In genomic region chr12:55470442-55470841, GRCm38 (mm10) we compare ENCODE assay signal across 30 mouse cellular contexts. TPM values are rescaled to one million over a fixed set of nuclear protein-coding genes. Genes with fewer than 3 reads are reported as not detected.
A peak's percentile ranks its signal among the peaks of the same experiment; 100 is the strongest.
DNase-seq lines count a peak whose midpoint lies in the region; ATAC-seq and TF ChIP-seq lines count a peak whose summit lies in the region.
"Had no signal": no experiment of that assay in that cellular context is flagged by ENCODE, and none has a peak within 500 bp of the region (broad histone marks: within the 10 kb centered on the region; RNA-seq: fewer than 3 reads in every experiment).

No protein-coding gene starts in this region.

- no peak overlapping the region for H3K4me3 ChIP-seq in lung, embryonic 14.5 days (ENCODE audit: low read depth, low read length)
- H3K4me3 ChIP-seq in small intestine, adult 2 months (ENCODE audit: low read depth, low read length) = no peak overlapping the region
- H3K4me3 ChIP-seq: embryonic facial prominence, embryonic 15.5 days; heart, embryonic 12.5 days; hindbrain, embryonic 13.5 days; limb, embryonic 12.5 days; megakaryocyte, embryonic 14.5 days; myocyte; neural tube, embryonic 13.5 days had no signal

- H3K36me3 ChIP-seq in lung, embryonic 14.5 days (ENCODE audit: insufficient read depth) = no peaks in the 10 kb centered on the region
- H3K36me3 ChIP-seq in small intestine, adult 2 months (ENCODE audit: control insufficient read depth, insufficient read depth, low read length) = no peaks in the 10 kb centered on the region
- H3K36me3 ChIP-seq: embryonic facial prominence, embryonic 15.5 days; heart, embryonic 12.5 days; hindbrain, embryonic 13.5 days; limb, embryonic 12.5 days; neural tube, embryonic 13.5 days had no signal

- TF ChIP-seq CTCF in lung, embryonic 14.5 days (IDR thresholded peaks at IDR 0.05; ENCODE audit: low read depth) = no peak
- no peak for TF ChIP-seq CTCF in small intestine, adult 2 months (IDR thresholded peaks at IDR 0.05; ENCODE audit: extremely low read depth, insufficient read length, insufficient replicate concordance, low read depth, low read length)

- no peak for TF ChIP-seq POLR2A in small intestine, adult 2 months (IDR thresholded peaks at IDR 0.05; ENCODE audit: low read depth, low read length)

- peaks cover 25% of the 10 kb centered on the region for H3K4me1 ChIP-seq in lung, embryonic 14.5 days (ENCODE audit: insufficient read depth)
- H3K4me1 ChIP-seq in small intestine, adult 2 months (ENCODE audit: control insufficient read depth, insufficient read depth, insufficient read length, low read length) = peaks cover 48% of the 10 kb centered on the region

- H3K4me2 ChIP-seq in lung, embryonic 14.5 days = no peak overlapping the region
- H3K4me2 ChIP-seq: embryonic facial prominence, embryonic 15.5 days; heart, embryonic 12.5 days; hindbrain, embryonic 13.5 days; limb, embryonic 12.5 days; liver, embryonic 11.5 days; neural tube, embryonic 13.5 days had no signal

- no peaks in the 10 kb centered on the region for H3K27me3 ChIP-seq in lung, embryonic 14.5 days (ENCODE audit: insufficient read depth, low read length)
- no peaks in the 10 kb centered on the region for H3K27me3 ChIP-seq in small intestine, adult 2 months (ENCODE audit: control insufficient read depth, insufficient read depth, low read length)
- H3K27me3 ChIP-seq: embryonic facial prominence, embryonic 15.5 days; heart, embryonic 12.5 days; hindbrain, embryonic 13.5 days; neural tube, embryonic 13.5 days had no signal

- no peaks in the 10 kb centered on the region for H3K9me3 ChIP-seq in lung, embryonic 14.5 days (ENCODE audit: low read depth, low read length)
- H3K9me3 ChIP-seq: embryonic facial prominence, embryonic 15.5 days; heart, embryonic 12.5 days; hindbrain, embryonic 13.5 days; limb, embryonic 12.5 days; megakaryocyte, embryonic 14.5 days; neural tube, embryonic 13.5 days had no signal

- H3K9ac ChIP-seq in lung, embryonic 14.5 days = no peak overlapping the region
- H3K9ac ChIP-seq: embryonic facial prominence, embryonic 15.5 days; heart, embryonic 12.5 days; hindbrain, embryonic 13.5 days; limb, embryonic 12.5 days; liver, postnatal 0 days; neural tube, embryonic 13.5 days had no signal

- ATAC-seq in lung, embryonic 14.5 days (ENCODE audit: insufficient read depth) = no peak
- ATAC-seq: forebrain, embryonic 16.5 days; liver, postnatal 0 days; midbrain, embryonic 16.5 days had no signal

- no peak overlapping the region for H3K27ac ChIP-seq in lung, embryonic 14.5 days (ENCODE audit: low read depth)
- H3K27ac ChIP-seq in small intestine, adult 2 months (ENCODE audit: insufficient read depth, low read depth, low read length) = peak overlapping the region; percentile 82
- H3K27ac ChIP-seq: embryonic facial prominence, embryonic 15.5 days; hindbrain, embryonic 13.5 days; limb, embryonic 12.5 days; neural tube, embryonic 13.5 days had no signal

- 35% methylated on average over 5 of the region's 5 CpGs for WGBS in lung, embryonic 14.5 days
- WGBS in small intestine, adult 2 months = 89% methylated on average over 5 of the region's 5 CpGs

- DNase-seq in lung, embryonic 14.5 days = peak; percentile 18
- no peak for DNase-seq in lung, postnatal 4 days
- DNase-seq in embryo, embryonic 10.5 days (ENCODE audit: low spot score) = peak; percentile 56
- peak; percentile 32 for DNase-seq in forelimb bud, embryonic 11.5 days (ENCODE audit: low read depth, low spot score)
- no peak for DNase-seq in adrenal gland, postnatal 4 days (ENCODE audit: low spot score in 2 of 2)
- DNase-seq in spleen, postnatal 4 days (ENCODE audit: low spot score in 2 of 2) = no peak
- DNase-seq: adrenal gland, postnatal 36 days; cerebellum, adult 11 months; cerebellum, adult 9-11 months; gastrocnemius, postnatal 14 days; heart, adult 11 months; heart, postnatal 10 days; kidney, adult 8-10 months; kidney, postnatal 14 days; liver, postnatal 0 days; lung, postnatal 14 days; right cerebral cortex, postnatal 14 days; spleen, adult 18-20 months; thymus, postnatal 25 days had no signal

RNA-seq across cellular contexts. Expression of gene Nfkbia, which starts 22.0 kb away (rescaled TPM):
- 81.0 and 93.6 TPM in 2 replicates for polyA plus RNA-seq in lung, embryonic 14.5 days (2014; fragmentation: Nextera tagmentation; extraction: Ambion mirVana)
- polyA plus RNA-seq in small intestine, adult 2 months (2012; rRNA removed) = 171 and 272 TPM in 2 replicates
- 100 to 1,000 TPM; 108 to 131 TPM for total RNA-seq in adrenal gland, postnatal 4 days (2021)

Comparison
In these comparisons a context has a peak if more than half of its experiments do, and no peak if none do; other contexts are left out.
1. DNase-seq: peak in lung, embryonic 14.5 days (single experiment), embryo, embryonic 10.5 days (single experiment) and forelimb bud, embryonic 11.5 days (single experiment); none in lung, postnatal 4 days (0 of 2), adrenal gland, postnatal 4 days (0 of 2) and spleen, postnatal 4 days (0 of 2).